Mouse (Mus musculus) activated CD4-positive, CD25-positive, alpha-beta regulatory T cell (primary cell): ENCODE results near the gene Oas2. TPM values are rescaled to one million over a fixed set of nuclear protein-coding genes. Genes with fewer than 3 reads are reported as not detected.

ENCODE experiments used
- polyA plus RNA-seq, 2 experiments: library from polyadenylated mRNA; unstranded; fragments of 100-300 nt; shearing (Covaris generic); gene quantifications; one replicate each; pipeline ENCODE4 v1.2.1; 2017

Oas2 gene
- 1 to 10 TPM; 1.5 to 5.5 TPM for polyA plus RNA-seq

GRCm38 (mm10) chr5:120749688-120750087 lies at the start of gene Oas2:
Gene Oas2 (minus strand): TSS chr5:120749853.

GRCm38 (mm10) chr5:120795480-120796034 lies 45.9 kb upstream of the Oas2 start, which contains the start of gene Oas1e:
Gene Oas1e (minus strand): TSS chr5:120795530.

GRCm38 (mm10) chr5:120777478-120777877 lies 27.8 kb upstream of the Oas2 start, which contains the start of gene Oas3:
Gene Oas3 (minus strand): TSS chr5:120777661.

GRCm38 (mm10) chr5:120711827-120712226 lies 37.8 kb downstream of the Oas2 start, which contains the start of gene Dtx1:
Gene Dtx1 (minus strand): TSS chr5:120711927.

Other genes starting within 250 kb of the Oas2 start
- gene Plbd2, start 246.2 kb downstream of the Oas2 start, polyA plus RNA-seq: 10 to 100 TPM; 24.9 to 30.8 TPM
- 10 to 100 TPM; 10.0 to 17.2 TPM for gene Slc8b1, start 238.7 kb downstream of the Oas2 start, polyA plus RNA-seq
- 10 to 100 TPM; 14.1 to 21.5 TPM for gene Tpcn1, start 161.2 kb downstream of the Oas2 start, polyA plus RNA-seq
- gene Iqcd, start 160.8 kb downstream of the Oas2 start, polyA plus RNA-seq: 1 to 10 TPM in 1 of 2 experiments, under 1 TPM in 1; 0.43 to 1.9 TPM
- 1 to 10 TPM; 2.6 to 3.1 TPM for gene Rita1, start 137.3 kb downstream of the Oas2 start, polyA plus RNA-seq
- gene Ddx54, start 137.1 kb downstream of the Oas2 start, polyA plus RNA-seq: 10 to 100 TPM; 45.8 to 62.9 TPM
- gene Cfap73, start 115.6 kb downstream of the Oas2 start, polyA plus RNA-seq: under 1 TPM in 1 of 2 experiments, not detected in 1; 0.18 TPM
- 10 to 100 TPM; 11.4 to 15.4 TPM for gene Rasal1, start 101.0 kb downstream of the Oas2 start, polyA plus RNA-seq
- 100 to 1,000 TPM; 117 to 164 TPM for gene Dtx1, start 37.9 kb downstream of the Oas2 start, polyA plus RNA-seq
- 10 to 100 TPM in 1 of 2 experiments, 1 to 10 TPM in 1; 3.5 to 24.9 TPM for gene Oas3, start 27.8 kb upstream of the Oas2 start, polyA plus RNA-seq
- gene Oas1e, start 45.7 kb upstream of the Oas2 start, polyA plus RNA-seq: not detected
- gene Oas1c, start 62.7 kb upstream of the Oas2 start, polyA plus RNA-seq: 10 to 100 TPM; 12.6 to 13.1 TPM
- gene Oas1f, start 97.5 kb upstream of the Oas2 start, polyA plus RNA-seq: not detected
- not detected for gene Oas1h, start 111.6 kb upstream of the Oas2 start, polyA plus RNA-seq
- 1 to 10 TPM in 1 of 2 experiments, under 1 TPM in 1; 0.29 to 1.2 TPM for gene Oas1g, start 137.8 kb upstream of the Oas2 start, polyA plus RNA-seq
- gene Oas1a, start 157.7 kb upstream of the Oas2 start, polyA plus RNA-seq: 10 to 100 TPM in 1 of 2 experiments, 1 to 10 TPM in 1; 4.8 to 67.8 TPM
- not detected for gene Oas1d, start 164.7 kb upstream of the Oas2 start, polyA plus RNA-seq